Mouse (Mus musculus): ENCODE results near the gene Syt14. TPM values are rescaled to one million over a fixed set of nuclear protein-coding genes. Genes with fewer than 3 reads are reported as not detected.

Gene Syt14
- 6.6 and 6.8 TPM in 2 replicates for total RNA-seq (2021)
- long read RNA-seq, experiment 1, full-length matches to known transcripts: 1 of 2 reads
- long read RNA-seq, experiment 1, partial matches to known transcripts: 1 of 2 reads
- long read RNA-seq, experiment 1, other reads (novel, unspliced or antisense): 0 of 2 reads
- long read RNA-seq, experiment 2, partial matches to known transcripts: 0 of 1 reads
- long read RNA-seq, experiment 2, other reads (novel, unspliced or antisense): 1 of 1 reads

DNA sequence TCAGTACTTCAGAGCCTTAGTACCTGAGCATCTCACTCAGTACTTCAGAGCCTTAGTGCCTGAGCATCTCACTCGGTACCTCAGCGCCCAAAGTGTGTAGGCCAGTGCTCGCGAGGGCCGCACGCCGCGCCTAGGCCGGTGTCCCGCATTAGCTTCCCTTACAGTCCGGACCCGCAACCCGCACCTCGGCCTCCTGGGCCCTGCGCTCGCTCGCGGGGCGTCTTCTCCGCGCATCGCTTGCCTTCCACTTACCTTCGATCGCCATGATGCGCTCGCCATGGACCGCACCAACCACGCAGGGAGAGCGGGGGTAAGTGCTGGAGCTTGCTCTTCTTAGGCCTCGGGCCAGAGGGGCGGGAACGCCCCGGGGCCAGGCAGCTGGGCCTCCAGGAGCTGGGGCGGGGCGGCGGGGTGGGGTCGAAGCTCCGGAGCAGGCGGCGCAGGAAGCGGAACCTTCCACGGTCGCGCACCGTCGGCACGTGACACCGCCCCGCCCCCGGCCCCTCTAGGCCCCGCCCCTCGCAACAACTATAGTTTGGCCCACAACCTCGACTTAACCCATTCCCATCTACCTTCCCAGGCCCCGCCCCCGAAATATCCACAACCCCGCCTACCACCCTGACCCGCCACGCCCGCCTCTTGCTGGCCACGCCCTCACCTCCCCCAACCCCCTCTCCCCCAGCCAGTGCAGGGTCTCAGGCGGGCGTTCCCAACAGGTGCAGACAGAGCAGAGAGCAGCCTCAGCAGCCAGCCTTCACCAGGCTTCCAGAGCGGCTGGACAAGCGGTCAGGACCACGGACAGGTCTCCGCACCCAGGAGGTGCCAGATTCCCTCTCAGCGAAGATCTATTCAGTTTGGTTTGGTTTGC is at the start of gene Syt14:
TSS of gene Syt14 (minus strand) at position 405 of the 868 bp plus-strand sequence.
- DNase-seq: peak; percentile 90

DNA sequence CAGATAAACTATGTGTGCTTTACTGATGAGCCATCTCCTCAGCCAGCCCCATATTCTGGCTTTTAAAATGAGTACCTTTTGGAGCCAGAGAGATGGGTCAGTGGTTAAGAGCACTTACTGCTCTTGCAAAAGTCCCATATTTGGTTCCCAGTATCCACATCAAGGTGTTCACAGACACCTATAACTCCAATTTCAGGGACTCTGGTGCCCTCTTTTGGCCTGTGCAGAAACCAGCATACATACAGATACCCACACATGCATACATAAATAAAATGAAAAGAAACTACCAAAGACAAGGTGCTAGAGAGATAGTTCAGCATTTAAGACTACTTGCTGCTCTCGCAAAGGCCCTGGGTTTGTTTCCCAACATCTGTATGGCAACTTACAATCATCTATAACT is 48.4 kb upstream of the Syt14 start:
- no peak for DNase-seq

DNA sequence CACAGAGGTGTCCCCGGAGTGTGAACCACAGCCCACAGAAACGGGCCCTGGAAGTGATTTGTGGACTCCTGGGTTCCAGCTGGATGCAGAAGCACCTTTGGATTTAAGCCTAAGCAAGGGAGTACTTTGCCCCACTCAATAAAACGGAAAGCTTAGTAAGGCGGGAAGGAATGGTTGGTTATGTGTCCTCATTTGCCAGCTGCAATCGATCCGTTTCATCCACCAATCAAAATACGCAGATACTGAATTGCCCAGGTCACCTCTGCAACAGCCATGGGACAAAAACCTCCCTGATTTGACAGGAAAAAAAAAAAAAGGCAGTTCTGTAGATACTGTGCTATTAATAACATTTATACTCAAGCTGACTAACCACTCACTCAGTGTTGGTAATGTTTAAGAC is 47.5 kb upstream of the Syt14 start:
- DNase-seq: no peak

DNA sequence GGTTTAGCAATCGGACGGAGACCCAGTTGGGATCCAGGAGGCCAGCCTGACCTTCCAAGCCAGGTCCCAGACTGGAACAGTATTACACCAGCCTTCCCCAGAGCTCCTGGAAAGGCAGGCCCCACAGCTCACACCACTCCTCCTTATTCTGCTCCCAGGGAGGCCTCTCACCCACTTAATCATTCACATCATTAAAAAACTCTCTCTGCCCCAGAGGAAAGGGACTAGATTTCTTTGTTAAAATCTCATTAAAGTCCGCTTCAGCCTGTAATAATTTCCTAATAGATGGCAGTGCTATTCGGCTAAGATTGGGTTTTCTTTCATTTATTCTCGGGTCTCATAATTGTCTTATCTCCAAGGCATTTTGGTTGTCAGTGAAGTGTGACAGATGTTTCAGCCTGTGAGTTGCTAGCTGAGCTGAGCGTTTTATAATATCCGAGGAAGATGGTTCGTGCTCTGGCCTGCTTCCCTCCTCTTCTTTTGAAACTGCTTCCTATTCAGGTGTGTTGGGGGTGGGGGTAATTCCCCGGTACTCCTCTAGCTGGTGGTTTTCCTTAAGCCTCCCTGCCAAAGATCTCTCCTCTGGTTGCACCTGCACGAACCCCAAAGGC is 46.8 kb upstream of the Syt14 start:
- peak; percentile 62 for DNase-seq

DNA sequence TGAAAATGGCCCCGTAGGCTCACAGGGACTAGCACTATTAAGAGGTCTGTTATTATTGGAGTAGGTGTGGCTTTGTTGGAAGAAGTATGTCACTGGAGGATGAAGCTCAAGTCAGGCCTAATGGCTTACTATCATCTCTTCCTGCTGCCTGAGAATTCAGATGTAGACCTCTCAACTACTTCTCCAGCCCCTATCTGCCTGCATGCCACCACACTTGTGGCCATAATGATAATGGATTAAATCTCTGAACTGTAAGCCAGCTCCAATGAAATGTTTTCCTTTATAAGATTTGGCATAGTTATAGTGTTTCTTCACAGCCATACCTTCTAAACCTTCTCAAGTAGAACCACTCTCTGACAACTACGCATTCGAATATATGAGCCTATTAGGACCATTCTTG is 27.0 kb upstream of the Syt14 start:
- no peak for DNase-seq

DNA sequence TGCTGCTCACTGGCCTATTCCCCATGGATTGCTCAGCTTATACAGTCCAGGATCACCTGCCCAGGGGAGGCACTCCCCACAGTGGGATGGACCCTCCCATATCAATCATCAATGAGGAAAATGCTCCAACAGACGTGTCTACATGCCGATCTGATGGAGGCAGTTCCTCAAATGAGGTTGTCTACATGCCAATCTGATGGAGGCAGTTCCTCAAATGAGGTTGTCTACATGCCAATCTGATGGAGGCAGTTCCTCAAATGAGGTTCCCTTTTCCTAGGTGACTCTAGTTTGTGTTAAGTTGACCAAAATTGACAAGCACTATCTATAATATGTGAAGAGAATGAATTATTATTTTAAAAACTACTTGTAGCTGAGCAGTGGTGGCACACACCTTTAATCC is 24.6 kb upstream of the Syt14 start:
- no peak for DNase-seq

DNA sequence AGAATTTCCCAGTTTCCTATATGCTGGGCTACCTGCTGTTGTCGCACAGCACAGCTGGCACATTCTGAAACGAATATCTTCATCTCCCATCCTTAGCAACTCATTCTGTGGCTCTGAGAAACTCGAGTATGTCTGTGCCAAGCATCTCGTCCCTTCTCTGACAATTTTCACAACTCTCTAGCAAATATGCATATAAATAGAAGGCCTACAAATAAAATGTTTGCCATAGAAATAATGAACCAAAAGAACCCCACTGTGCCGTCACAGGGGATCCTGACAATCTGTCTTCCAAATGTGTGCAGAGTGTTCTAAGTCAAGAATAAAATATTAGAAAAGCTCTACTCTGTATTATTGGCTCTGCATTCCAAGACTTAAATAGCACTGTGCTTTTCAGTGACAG is 24.0 kb upstream of the Syt14 start:
- DNase-seq: no peak

DNA sequence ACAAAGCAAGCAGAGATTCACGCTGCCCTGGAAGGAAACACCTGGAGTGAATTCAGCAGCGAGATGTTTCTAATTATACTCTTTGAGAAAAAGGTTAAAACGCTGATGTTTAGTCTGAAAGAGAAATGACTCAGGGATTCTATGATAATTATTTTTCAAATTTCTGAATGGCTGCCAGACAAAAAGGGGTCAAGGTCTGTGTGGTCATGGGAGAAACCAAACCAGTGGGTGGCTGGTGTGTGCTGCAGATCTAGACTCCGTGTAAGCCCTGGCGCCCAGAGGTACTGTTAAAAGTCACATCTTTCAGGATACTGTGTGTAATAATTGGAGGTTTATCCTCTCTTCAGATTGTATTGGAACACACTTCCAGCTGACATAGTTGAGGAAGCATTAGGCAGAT is 18.8 kb upstream of the Syt14 start:
- peak; percentile 62 for DNase-seq

DNA sequence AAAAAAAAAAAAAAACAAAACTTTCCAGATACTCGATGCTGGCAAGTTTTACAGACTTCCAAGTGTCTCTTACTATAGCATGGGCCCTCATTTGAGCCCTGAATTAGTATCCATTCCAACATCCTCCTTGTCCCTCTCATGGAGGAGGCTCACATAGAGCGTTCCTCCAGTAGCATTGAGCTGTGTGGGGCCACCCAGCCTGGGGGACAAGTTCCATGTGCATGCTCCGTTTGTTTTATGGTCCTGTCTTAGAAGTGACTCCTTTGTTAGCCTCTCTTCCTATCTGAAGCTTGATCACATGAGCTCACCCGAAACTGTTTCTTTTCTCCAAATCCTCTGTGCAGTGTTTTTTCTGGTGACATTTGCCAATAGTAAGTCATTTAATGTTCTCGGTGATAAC is 17.5 kb upstream of the Syt14 start:
- DNase-seq: no peak

DNA sequence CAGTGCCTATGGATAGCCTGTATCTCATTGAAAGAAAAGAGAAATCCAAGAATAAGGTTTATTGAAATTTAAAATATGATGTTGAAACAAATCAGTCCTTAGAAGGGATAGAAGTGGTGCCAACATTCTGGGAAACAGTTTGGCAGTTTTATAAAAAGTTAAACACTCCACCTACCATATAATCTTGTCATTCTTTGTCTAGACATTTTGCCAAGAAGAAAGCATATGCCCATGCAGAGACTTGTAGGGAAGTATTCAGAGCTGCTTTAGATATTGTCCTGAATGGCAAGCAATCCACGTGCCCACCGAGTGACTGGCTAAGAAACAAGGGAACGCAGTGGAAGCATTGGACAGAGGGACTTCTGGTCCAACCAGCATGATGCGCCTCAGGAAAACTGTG is 12.0 kb upstream of the Syt14 start:
- DNase-seq: no peak

DNA sequence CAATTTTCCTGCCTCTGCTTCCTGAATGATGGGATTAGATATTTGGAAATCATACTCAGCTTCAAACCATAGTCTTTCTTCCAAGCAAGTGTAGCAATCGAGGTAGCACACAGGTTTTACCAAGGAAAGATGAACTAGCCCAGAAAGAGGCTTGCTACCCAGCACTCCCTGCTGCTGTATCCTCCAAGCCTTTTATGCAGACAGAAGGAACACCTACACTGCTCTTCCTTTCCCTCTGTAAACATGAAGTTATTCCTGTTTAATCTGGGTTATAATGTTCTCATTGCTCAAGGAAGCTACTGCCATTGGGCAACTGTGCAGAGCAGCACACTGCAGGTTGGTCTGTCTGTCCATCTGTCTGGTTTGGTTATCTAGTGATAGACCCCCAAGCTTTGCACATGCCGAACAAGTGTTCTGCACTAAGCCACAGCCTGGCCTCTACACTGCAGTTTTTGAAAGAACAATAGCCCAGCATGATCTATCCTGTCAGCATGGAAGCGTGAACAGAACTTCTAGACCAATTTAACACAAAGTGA is 7.3 kb upstream of the Syt14 start:
- no peak for DNase-seq

DNA sequence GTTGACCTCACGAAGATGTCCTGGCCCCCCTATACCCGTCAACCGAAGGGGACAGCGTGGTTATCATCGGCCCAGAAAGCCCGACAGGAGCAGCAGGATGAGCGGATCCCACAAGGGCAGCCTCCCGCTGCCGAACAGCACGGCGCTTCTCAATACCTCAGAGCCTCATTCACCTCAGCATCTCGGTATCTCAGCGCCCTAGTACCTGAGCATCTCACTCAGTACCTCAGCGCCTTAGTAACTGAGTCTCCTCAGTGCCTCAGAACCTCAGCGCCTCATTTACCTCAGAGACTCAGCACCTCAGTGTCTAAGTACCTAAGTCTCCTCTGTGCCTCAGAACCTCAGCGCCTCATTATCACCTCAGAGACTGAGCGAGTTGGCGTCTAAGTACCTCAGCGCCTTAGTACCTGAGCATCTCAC is 614 bp downstream of the Syt14 start:
- peak; percentile 7 for DNase-seq

DNA sequence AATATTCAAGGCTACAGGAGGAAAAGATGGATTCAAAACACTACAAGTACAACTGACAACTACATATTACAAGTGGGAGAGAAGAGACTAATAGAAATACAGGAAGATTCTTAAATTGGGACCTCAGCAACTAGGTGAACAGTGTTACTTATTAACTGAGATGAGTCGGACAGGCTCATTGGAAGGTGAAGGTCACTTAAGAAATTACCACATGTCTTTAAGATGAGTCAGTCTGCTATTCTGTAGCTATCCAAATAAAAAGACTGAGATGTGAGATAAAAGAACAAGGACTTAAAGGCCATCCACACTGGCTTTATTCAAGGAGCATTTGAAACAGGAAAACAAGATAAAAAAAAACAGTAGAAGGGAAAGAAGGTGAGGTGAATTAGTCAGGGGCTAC is 11.3 kb downstream of the Syt14 start:
- no peak for DNase-seq

DNA sequence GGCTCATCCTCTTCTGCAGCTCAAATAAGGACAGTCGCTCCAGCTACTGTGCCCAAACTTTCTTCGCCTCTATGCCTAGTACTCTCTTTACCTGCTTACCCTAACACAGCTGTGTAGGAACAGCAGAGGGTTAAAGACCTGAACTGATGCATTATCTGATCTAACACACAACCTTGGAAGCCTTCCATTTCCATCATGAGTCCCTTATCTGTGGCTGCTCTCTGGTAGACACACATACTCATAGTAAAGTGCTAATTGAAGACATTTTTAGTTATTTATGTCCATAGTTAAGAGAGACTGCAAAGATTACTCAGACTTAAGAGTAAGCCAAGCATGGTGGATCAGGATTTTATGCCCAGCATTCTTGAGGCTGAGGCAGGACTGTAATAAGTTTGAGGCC is 23.2 kb downstream of the Syt14 start:
- no peak for DNase-seq

DNA sequence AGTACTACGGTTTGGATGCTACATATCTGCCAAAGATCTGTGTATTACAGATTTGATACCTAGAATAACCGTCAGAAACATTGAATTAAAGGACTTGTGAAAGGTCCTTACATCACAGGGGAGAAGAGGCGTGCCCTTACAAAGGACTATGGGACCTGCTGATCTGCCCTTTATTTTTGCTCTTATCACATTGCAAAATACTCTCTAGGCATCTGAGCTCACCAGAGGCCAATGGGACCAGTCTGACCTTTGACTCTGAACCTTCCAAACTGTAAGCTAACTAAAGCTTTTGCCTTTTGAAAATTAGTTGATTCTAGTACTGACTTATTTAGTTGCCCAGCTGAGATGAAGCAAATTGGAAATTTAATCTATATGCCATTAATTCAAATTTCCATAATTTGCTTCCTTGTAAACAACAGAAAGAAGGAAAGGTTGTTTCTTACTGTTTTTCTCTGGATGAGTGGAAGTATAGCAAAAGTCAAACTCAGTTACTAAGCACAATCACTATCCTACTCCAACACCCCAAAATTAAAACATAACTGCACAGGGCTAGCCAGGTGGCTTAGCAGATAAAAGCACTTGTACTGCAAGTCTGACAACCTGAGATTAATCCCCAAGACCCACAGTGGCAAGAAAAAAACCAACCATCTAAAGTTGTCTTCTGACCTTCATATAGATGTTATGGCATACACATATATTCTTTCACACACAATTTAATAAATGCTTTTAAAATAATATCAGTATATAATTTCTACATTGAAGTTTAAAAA is 24.4 kb downstream of the Syt14 start:
- DNase-seq: no peak

DNA sequence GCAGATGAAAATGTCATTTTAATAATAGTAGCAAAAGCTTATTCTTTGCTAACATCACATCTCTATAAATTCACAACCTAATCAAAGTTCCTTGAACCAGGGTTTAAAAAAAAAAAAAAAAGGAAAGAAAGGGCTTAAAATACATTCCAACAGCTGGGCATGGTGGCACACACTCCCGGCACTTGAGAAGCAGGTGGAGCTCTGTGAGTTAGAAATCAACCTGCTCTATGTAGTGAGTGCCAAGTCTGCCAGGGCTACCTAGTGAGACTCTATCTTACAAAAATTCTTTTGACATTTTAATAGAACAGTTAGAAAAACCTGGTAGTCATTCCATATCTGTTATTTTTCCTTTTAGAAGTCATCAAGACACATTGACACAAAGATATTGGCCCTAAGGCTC is 31.0 kb downstream of the Syt14 start:
- no peak for DNase-seq

DNA sequence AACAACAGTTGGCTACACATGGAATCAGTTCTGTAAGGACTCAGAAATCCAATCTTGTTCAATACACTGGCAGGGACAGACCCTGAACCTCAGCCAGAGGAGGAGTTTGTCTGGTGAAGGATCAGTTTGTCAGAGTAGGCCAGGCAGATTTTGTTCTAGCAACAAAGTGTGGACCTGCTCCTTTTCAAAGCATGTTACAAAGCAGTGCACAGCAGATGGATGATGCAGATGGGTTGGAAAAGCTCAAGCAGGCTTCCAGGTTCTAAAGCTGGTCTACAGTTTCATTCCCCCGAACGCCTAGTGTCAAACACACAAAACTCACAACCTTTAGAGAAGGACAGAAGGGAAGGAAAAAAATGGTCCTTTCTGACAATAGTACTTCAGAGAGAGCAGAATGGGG is 31.6 kb downstream of the Syt14 start:
- no peak for DNase-seq

DNA sequence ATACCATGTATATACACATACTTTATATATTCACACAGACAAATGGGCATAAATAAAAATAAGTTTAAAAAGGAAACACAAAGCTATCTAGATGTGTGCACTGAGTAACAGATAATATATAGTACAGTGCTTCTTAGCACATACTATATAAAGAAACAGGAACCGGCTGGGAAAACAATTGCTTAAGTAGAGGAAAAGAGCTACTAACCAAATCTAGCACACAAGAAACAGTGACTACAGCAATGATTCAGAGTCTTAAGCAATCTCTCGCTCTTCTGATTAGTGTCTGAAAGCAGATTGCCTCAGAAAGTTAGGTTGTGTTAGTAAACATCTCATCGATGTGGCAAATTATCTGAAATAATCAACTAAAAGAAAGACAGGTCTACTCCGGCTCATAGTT is 33.3 kb downstream of the Syt14 start:
- no peak for DNase-seq

DNA sequence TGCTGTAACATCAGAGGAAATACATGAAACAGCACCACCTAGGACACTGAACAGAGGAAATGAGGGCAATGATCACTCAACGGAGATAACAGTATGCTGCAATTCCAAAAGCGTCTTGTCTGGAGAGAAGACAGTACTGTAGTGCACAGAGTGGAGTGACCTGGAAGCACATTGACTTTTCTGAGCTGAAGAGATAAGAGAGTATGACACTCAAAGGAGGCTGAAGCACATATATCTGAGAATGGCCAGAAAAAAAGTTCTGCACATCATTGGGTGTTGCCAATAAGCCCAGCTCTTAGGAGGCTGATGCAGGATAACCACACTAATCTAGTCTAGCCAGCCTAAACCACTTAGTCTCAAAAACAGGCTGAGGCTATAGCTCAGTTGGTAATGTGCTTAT is 34.0 kb downstream of the Syt14 start:
- no peak for DNase-seq

DNA sequence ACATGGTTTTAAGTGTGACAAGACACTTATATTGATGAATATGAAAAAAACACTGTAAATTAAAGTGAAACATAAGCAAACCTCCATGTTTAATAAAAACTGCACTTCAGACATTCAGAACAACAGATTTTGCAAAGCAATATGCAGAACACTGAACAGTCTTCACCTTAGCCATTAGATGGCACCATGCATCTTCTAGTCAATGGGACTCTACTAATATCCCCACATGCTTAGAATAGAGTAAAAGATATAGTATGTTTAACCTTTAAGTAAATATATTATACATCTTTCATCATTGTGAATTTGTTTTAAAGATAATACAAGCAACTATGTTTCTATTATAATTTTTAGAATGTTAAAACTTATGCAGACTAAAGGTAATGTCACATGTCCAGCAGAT is 34.7 kb downstream of the Syt14 start:
- no peak for DNase-seq

DNA sequence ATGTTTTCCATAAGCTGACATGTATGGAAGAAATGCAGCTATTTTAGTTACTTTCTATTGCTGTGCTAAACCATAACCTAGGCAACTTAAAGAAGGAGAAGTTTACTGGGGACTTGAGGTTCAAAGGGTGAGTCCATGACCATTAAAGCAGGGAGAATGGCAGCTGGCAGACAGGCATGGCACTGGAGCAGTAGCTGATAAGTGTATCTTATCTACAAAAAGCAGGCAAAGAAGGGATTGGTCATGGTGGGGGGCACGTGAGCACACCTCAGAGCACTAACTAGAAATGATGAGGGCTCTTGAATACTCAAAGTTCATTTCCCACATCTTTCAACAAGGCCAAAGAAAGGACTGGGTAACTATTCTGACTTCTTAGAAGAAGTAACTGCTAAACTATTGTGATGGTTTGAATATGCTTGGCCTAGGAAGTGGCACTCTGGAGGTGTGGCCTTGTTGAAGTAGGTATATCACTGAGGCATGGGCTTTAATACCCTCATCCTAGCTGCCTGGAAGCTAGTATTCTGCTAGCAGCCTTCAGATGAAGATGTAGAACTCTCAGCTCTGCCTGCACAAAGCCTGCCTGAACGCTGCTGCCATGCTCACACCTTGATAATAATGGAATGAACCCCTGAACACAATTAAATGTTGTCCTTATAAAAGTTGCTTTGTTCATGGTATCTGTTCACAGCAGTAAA is 41.2 kb downstream of the Syt14 start:
- DNase-seq: no peak

DNA sequence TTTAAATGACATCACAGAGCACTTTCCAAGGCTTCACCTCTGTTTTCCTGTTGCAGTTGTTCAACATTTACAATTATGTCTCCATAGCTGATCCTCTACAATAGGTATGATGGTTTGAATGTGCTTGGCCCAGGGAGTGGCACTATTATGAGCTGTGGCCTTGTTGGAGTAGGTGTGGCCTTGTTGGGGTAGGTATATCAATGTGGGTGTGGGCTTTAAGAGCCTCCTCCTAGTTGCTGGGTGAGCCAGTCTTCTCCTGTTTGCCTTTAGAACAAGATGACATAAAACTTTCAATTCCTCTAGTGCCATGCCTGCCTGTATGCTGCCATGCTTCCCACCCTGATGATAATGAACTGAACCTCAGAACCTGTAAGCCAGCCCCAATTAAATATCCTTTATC is 42.1 kb downstream of the Syt14 start:
- DNase-seq: no peak

Measured in adrenal gland, postnatal 14 days (tissue).